Mouse (Mus musculus): ENCODE results near the gene Slc2a6.

GRCm38 (mm10) chr2:27024136-27024535 lies 3.7 kb downstream of the Slc2a6 start:
- TF ChIP-seq GATA1 (IDR thresholded peaks at IDR 0.05; ENCODE audit: low read length) (no peak), TAL1 (IDR thresholded peaks at IDR 0.05; ENCODE audit: low read length) (no peak)
